Mouse (Mus musculus) spleen, postnatal 4 days (tissue): ENCODE measurements around the gene Stc2.
A peak's percentile ranks its signal among the peaks of the same experiment; 100 is the strongest.

Source experiments
- DNase-seq, 2 experiments: peaks; one replicate each; pipeline ENCODE4 v3.0.0; 2022; ENCODE audit warnings: low spot score in 2 of 2

Stc2 gene

DNA sequence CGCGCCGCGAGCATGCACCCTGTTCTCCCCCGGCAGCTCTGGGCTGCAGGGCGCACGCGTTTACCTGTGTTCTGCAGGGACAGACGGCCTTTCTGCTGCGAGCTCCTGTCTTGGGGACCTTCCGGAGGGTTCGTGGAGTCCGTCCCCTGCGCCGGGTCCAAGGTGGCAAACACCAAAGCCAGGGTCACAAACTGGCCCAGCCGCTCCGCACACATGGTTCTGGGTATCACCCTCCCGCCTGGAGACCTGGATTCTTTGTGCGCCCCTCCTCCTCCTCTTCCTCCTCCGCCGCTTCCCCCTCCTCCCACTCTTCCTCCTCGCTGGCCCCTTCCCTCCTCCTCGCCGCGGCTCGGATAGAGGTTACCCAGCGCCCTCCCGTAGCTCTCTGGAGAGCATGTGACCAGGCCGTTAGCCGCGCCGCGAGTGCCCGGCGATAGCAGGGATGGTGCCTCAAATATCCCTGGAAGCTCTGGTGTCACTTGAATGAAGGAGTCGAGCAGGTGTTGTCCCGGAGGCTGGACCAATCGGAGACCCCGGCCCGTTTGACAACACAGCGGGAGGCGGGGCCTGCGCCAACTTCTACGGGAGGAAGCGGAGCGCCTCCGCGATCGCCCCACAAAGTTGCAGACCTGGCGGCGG, at the start of gene Stc2:
TSS of gene Stc2 (minus strand) at position 427 of the 639 bp plus-strand sequence.
- DNase-seq: peak; percentile 22 to 66

DNA sequence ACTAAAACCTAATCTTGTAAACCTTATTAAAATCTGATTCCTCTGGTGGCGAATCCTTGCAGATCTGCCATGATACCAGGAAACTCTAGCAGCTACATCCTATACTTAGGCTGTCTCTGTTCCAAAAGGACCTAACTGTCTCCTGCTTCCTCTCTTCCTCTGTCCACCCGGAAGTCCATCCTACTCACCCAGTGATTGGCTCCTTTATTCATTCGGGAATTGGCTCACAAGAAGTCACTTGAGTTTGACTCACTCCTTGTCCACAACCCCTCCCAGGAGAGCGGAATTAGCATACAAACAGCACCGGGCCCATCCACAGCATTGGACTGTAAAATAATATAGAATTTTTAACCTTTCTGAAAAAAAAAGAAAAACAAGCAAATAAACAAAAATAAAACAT, 47.2 kb upstream of the Stc2 start:
- no peak for DNase-seq

DNA sequence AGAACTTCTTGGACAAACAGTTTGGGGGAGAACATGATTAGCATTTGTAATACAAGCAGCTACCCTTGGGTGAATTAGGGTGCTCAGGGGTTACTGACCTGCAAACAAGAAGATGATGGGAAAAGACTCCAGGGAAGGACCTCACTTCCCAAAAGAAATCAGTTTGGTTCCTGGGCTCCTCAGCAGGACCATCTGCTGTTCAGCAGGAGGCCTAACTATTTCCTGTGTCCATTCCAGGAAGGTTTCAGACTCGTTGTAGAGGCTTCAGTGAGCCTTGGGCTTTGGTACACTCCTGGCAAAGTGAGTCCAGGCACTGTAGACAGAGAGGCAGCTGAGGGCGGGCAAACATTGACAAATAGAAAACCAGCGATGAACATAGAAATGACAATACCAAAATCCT, 42.5 kb upstream of the Stc2 start:
- DNase-seq: no peak

DNA sequence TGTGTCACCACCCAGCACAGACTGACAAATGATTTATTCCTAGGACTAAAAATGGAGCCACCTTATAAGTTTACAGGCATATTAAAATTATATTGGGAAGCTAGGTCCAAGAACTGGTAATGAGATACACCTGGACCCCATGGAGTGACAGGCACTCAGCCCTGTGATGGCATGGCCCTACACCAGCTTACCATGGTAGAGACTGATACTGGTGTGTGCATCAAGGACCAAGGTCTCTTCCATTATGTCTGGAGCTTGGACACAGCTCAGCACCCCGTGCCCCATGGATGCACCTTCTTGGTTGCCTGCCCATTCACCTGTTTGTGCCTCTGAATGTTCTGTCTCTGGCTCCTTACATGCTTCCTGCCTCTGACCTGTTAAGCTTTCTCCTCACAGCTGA, 36.9 kb upstream of the Stc2 start:
- no peak for DNase-seq

DNA sequence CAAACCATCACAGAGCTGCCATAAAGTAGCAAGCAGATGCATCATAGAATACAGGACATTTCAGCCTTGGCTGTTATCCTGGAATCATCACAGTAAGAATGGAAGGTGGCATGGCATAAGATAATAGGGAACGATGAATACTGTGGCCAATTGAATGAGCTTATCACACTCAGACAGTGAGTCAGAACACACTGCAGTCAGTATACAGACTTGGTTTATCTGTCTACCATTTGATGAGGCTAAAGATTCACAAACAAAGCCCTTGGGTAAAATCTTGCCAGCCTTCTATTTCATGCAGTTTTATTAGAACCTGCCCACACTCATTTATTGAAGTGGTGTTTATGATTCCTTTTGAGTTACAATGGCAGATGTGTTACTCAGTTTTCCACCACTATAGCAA, 33.2 kb upstream of the Stc2 start:
- DNase-seq: no peak

DNA sequence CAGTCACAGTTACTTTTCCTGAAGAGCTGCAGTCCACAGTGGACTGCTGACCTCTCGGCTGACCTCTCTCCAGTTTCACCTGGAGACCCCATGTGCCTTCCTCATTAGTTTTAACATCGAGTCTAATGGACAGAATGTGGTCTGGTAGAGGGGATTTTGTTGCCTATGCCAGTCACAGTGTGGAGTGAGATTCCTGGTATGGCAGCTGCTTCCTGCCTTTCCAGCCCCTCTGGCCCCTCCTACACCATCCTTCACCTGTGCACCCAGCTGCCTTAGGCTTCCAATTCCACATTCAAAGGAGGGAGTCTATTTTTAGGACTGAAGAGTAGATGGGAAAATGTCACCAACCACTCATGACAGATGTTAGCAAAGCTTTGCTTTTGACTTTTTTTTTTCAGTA, 28.7 kb upstream of the Stc2 start:
- DNase-seq: no peak

DNA sequence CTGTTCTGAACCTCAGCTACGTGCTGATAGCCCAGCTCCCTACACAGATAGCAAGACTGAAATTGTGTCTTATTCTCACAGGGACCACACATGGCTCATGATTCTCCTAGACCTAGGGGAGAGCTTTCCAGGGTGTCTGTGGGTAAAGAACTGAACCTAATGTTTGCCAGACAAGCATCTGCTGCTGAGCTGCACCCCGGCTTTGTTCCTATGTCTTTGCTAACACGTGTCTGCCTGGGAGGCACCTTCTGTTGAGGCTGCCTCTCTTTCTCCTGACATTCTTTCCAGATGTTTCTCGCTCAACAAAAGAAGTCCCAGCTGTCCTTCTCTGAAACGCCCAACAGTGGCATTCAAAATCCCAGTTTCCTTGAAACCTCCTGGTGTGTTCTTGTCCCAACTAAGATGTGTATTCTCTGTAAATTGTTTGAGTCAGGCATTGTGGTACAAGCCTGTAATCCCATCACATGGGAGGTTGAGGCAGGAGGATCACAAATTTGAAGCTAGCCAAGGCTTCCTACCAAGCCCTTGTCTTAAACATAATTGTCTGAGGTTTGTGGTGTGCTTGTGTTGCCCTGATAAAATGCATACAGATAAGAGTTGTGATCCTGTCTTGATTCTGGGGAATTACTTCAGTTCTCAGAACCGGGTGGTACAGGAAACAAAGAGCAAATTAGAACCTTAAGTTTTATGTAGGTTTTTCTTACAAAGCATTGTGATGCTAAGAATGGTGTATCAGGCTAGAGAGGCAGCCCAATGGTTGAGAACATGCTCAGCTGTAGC, 27.0 kb upstream of the Stc2 start:
- DNase-seq: no peak

DNA sequence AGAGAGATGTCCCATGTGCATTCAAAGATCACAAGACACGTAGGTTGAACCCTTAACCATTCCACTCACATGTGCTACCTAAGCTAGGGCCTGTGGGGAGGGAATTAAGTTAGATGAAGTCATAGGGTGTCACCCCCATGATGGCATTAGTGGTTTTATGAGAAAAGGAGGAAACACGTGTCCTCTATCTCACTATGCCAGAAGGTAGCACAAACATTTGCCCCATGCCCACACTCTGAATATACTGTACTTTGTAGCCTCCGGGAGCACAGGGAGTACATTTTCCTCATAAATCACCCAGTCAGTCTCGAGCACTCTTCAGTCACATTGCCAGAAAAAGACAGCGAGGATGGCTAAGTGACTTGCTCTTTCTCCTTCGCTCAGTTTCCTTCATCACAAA, 24.2 kb upstream of the Stc2 start:
- DNase-seq: no peak

DNA sequence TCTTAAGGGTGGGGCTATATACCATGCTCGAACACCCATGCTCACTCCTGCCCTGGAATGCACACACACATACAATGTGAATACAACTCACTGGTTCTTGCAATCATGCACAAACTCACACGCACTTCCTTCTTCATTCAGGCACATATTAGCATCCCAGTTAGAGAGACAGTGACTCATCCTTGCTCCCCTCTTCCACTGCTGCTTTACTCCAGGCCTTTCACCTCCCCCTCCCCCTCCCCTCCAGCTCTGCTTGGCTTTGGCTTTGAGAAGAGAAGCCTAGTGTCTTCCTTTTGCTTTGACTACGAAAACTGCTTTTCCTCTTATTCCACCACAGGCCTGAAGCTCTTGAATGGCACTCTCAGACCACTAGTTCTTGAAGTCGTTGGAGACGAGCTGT, 22.5 kb upstream of the Stc2 start:
- DNase-seq: no peak

DNA sequence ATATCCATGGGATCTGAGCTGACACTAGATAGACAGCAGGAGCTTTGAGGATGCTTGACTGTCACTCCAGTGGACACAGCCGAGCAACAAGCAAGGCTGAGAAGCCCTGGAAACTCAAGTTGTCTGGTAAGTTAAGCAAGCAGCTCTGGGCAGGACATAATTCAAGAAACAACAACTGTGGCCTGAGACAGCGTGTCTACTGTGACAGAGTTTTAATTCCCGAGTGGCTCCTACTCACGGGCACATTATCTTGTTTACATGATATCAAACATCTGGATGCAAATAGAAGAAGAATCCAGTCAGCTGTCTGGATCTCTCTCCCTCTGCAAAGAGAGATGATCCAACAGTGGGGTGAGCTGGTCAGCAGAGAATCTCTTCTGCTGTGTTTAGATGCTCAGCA, 19.0 kb upstream of the Stc2 start:
- DNase-seq: no peak

DNA sequence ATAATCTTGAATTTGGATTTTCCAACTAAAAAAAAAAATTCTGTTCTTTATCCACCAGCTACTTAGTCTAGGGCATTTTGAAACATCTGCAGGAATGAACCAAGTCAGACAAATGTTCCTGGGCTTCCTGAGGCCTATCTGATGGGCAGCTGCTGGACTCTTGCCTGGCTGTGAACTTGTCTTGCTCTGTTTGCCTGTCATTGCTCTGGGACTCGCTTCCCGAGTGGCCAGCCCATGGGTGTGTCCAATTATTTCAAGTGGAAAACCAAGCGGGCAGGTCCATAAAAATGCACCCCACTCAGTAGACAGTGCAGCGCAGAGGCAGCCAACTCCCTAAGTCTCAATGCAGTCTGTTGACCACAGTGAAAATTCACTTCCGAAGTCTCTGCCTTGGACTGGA, 17.7 kb upstream of the Stc2 start:
- no peak for DNase-seq

DNA sequence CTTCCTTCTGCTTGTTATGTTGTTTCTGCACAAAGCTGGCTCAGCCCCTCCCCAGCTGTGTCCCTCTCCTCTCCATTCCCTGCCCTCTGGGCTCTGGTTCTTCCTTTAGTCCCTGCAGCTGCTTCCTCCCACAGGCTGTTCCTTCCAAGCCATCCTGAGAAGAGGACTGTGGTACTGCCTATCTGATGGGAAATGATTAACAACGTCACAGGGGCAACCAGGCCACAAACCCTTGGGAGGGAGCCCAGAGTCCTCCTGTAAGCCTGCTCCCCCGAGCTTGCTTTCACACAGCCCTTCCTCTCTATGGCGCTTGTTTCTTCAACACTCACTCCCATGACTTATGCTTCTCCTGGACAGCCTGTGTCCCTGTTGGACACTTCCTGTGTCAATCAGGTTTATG, 16.7 kb upstream of the Stc2 start:
- no peak for DNase-seq

DNA sequence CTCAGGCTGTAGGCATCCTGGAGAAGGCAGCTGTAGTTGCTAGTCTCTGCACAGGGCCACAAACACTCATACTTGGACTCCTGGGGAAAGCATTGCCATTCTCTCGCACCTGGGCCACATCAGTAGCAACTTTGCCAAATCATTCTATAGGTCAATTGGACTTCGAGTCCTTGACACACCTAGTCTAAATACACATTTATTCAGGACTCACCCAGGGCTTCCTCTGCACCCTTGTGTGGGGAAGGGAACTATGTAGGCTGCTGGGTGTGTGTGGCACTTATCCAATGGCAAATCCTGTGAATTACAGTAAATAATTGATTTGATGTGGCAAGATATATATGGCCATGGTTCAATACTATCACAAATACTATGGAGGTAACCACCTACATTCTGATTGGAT, 14.1 kb upstream of the Stc2 start:
- no peak for DNase-seq

DNA sequence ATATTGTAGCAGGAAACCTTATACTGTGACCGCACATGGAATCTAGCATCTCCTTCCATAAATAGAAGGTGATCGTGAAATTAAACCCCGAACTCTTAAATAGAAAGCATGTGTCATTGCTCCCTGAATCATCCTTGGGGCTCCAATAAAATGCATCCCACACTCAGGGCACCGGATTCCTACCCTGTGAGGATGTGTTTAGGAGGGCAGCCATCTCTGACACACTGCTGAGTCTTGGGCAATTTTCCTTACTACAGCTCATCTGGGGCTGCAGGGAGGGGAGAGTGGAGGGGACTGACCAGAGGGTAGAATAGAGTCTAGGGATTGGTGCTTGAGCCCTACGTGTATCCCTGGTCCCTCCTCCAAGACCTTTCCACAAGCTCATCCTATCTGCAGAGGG, 12.3 kb upstream of the Stc2 start:
- DNase-seq: no peak

DNA sequence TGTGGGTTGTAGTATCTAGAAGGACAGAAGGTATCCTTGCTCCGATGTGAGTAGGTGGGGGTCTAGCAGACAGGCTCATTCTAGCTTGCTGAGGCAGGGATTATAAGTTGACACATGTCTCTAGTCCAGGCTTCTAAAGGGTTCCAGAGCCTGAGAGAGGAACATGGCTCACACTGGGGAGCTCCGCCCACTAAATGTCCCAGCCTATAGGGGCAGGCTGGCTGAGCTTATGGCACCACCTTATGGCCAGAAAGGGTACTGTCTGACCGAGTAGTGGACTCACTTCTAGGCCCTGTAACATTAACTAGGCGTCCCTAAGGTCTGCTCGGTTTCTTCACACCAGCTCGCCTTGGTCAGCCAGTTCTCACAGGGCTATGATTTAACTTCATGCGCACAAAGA, 3.6 kb upstream of the Stc2 start:
- DNase-seq: peak; percentile 59 to 78

DNA sequence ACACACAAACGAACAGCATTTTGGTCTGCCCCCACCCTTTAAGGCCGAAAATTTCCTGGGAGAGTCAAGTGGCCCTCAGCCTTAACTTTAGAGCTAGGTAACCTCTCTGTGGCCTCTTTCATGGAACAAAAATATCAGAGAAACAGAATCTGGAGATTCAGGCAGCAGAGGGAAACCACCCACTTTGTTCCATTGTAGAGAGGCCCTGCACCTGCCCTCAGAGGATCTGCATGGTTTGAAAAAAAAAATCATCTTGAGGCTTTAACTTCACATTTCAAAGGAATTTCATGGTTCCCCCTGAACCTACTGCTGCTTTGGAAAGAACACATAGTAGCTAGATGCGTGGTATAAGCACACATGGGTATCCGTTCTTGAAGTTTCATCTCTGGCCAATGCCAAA, 2.3 kb upstream of the Stc2 start:
- no peak for DNase-seq

DNA sequence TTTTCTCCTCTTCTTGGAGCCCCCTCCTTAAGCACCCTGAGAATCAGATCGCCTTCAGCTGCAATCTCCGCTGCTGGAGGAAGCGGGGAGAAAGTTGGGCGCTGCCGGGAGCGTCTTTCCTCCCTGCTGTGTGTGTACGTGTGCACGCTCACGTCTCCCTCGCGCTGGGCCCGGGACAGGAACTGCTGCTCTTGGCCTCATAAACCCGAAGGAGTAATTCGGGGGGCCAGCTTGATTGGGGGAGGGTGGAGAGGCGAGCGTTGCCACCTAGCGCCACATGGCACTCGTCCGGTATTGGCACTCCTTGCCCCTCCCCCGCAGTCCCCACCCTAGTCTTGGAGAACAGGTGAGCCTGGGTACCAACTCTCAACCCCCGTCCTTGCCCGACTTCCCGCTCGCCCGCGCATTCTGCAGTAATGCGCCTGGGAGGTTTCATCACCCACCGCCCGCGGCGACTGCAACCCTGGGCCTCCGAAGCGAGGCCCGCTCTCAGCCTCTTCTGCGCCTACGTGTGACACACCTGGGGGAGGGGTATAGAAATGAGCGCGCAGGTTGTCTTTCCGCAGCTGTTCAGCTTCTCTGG, 1.5 kb upstream of the Stc2 start:
- no peak for DNase-seq

DNA sequence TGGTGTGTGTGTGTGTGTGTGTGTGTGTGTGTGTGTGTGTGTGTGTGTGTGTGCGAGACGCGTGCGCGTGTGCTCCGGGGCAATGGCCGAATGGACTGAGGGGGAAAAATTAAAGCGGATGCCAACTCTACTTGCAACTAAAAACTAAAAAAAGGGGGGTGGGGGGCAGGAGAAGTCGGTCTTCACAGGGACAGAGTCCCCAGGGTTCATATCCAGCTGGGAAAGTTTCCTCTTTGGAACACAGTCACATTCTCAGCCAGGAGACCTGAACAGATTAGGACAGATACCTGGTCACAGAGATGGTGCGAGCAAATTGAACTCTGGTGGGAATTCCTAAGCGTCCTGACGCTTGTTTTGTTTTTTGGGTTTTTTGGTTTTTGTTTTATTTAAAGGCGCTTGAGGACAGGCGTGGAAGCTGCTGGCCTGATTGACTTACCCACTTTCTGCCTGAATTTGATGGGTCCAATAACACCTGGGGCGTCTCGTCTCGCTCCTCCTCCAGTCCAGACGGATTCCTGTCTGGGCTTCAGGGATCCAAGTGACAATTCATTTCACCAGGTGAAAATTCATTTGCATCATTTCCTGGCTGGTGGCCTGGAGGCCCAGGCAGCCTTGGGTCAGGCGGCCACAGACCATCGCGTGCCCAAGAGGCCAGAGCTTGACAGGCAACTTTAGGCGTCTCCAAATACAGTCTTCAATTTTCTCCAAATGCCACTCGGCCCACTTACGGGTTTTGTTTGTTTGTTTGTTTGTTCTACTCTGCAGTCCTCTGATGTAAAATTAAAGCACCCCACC, 759 bp upstream of the Stc2 start:
- DNase-seq: no peak

DNA sequence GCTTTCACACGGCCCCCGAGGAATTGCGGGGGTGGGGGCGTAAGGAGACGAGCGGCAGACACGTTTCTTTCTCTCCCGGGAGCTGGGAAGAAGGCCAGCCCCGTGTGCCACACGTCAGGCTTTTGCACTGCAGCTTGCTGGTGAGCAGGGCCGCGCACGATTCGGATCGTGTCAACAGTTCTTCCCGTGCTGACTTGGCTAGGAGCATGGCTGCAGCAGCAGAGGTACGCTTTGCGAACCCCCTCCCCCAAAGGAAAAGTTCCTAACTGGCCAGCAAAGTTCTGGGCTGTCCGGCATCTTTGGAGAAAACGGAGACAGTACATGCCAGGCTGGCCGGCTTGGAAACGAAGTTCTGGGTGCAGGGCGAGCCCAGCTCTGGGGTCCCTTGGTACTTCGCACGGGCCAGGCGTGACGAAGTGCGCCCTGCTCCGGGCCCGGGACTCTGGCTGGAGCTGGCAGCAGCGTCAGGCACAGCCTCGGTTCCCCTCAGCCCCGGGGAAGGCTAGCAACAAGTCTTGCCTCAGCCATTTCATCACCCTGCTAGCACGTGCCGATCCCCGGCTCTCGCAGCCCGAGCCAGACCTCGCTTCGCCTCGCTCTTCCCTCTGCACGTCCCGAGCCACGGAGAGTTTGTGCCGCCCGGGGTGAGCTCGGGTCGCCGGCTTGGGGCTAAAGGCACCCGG, 768 bp downstream of the Stc2 start:
- peak in 1 of 2 experiments; percentile 66 for DNase-seq

DNA sequence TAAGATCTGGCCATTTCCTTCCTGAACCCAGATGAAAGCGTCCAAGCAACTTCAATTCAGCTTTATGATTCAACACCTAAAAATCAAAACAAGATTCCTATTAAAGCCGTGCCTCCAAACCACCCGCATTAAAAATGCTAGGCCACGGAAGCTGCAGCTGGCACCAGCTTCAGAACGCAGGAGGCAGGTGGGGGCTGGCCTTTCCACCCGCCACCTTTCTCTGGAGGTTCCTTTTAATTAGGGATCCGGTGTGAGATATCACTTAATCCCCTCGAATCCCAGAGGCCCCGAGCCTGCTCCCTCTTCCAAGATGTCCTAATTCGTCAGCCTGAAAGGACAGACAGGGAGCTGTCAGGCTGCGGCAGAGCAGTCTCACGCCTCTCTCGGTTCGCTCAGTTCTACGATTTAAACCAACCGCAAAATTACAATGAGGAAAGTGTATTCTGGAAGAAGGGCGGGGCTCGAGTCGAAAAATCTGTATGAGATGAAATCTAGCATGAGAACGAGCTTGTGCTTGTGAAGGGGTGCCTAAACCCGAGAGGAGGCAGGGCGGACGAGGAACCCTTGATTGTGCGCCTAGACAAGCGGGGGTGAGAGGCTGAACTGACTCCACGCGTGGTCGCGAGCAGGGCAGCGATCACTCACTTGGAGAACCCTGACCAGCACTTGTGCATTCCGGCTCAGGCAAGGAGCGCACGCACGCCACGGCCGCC, 1.5 kb downstream of the Stc2 start:
- DNase-seq: no peak

DNA sequence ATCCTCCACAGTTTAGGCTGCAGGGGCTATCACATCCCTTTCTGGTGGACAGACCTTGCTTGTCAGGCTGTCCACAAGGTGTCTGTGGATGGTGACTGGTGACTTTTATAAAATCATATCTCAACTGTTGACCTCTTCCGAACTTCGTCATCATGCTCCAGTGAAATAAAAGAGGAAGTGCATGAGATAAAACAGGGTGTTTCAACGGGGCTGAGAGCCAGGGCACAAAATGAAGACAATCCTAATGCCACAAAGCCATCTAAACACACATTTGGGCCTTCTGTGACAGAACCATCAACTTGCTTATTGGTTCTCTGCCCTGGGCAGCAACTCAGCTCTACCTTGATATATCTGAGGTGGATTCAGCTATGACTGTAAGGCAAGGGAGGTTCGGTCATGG, 3.0 kb downstream of the Stc2 start:
- no peak for DNase-seq
